Mouse (Mus musculus) forebrain, postnatal 0 days (tissue): ENCODE measurements at regions not wholly inside any gene's neighbourhood (a gene's known extent, or its start where the extent isn't known, plus 50 kb on each side); places are given as distances from the start of the nearest gene placed in this dataset.
A peak's percentile ranks its signal among the peaks of the same experiment; 100 is the strongest.

Experiments
- ATAC-seq: fragments of 200-750 bp; cut with Nextera tagmentation; 2 replicates; pipeline ENCODE4 v1.8.0; 2017; ENCODE audit warnings: mild to moderate bottlenecking, moderate library complexity
- DNase-seq: peaks from one replicate; pipeline ENCODE4 v3.0.0-alpha.2; 2015
- H3K27ac ChIP-seq: fragments of 300-500 bp; sonication (generic); 2 replicates; pipeline ENCODE4 v1.5.1; 2014; ENCODE audit warnings: low read depth, mild to moderate bottlenecking, antibody characterized with exemption, low read length, moderate library complexity, mixed read lengths
- H3K27me3 ChIP-seq: fragments of 300-500 bp; sonication (generic); 2 replicates; pipeline ENCODE4 v1.6.1; 2014; ENCODE audit warnings: mild to moderate bottlenecking, low read length, mixed read lengths; ENCODE audit not compliant: insufficient read depth
- H3K36me3 ChIP-seq: fragments of 300-500 bp; sonication (generic); 2 replicates; pipeline ENCODE4 v1.6.1; 2014; ENCODE audit warnings: mild to moderate bottlenecking, moderate library complexity; ENCODE audit not compliant: insufficient read depth
- H3K4me1 ChIP-seq: fragments of 300-500 bp; sonication (generic); 2 replicates; pipeline ENCODE4 v1.6.1; 2014; ENCODE audit warnings: antibody characterized with exemption; ENCODE audit not compliant: insufficient read depth
- H3K4me2 ChIP-seq: fragments of 300-500 bp; sonication (generic); 2 replicates; pipeline ENCODE4 v1.6.1; 2014; ENCODE audit warnings: low read depth, mild to moderate bottlenecking, moderate library complexity
- H3K4me3 ChIP-seq: fragments of 300-500 bp; sonication (generic); 2 replicates; pipeline ENCODE4 v1.5.1; 2014; ENCODE audit warnings: low read depth, low read length, mixed read lengths
- H3K9ac ChIP-seq: fragments of 300-500 bp; sonication (generic); 2 replicates; pipeline ENCODE4 v1.6.1; 2014; ENCODE audit warnings: mild to moderate bottlenecking
- H3K9me3 ChIP-seq: fragments of 300-500 bp; sonication (generic); 2 replicates; pipeline ENCODE4 v1.6.1; 2016; ENCODE audit warnings: low read length
- CTCF ChIP-seq: sonication (generic); IDR thresholded peaks from 2 replicates; pipeline ENCODE4 v1.5.1; 2016; ENCODE audit warnings: antibody characterized with exemption, control low read depth, low read depth
- WGBS: fragments of 180-500 bp; shearing (Covaris S2); extraction: QIAGEN DNeasy Blood & Tissue Kit; methylation state at CpG from one replicate; pipeline ENCODE4 v1.1.7; 2014; 5-methylcytosine and 5-hydroxymethylcytosine counted together

GRCm38 (mm10) chr7:133379373-133379772, 222.6 kb downstream of the Tex36 start:
- no peak for DNase-seq
- TF ChIP-seq CTCF = no peak
- H3K4me3 ChIP-seq = no peak overlapping the region

GRCm38 (mm10) chr7:133378338-133378737, 223.6 kb downstream of the Tex36 start:
- Histone ChIP-seq H3K9me3 (no peaks in the 10 kb centered on the region), H3K4me3 (no peak overlapping the region), H3K27ac (no peak overlapping the region), H3K9ac (no peak overlapping the region), H3K36me3 (no peaks in the 10 kb centered on the region), H3K4me2 (no peak overlapping the region), H3K4me1 (no peaks in the 10 kb centered on the region), H3K27me3 (no peaks in the 10 kb centered on the region)
- TF ChIP-seq CTCF = no peak
- ATAC-seq (no peak), DNase-seq (no peak)
- 94% methylated on average over 5 of the region's 5 CpGs for WGBS

More at GRCm38 (mm10) chr7:133379373-133379772, 222.6 kb downstream of the Tex36 start:
- WGBS = 67% methylated on average over 1 of the region's 1 CpGs
- Histone ChIP-seq H3K9me3 (no peaks in the 10 kb centered on the region), H3K4me1 (no peaks in the 10 kb centered on the region), H3K4me2 (no peak overlapping the region), H3K9ac (no peak overlapping the region), H3K36me3 (no peaks in the 10 kb centered on the region), H3K27ac (no peak overlapping the region), H3K27me3 (no peaks in the 10 kb centered on the region)
- no peak; the same call in 1 of the 2 replicates for ATAC-seq

GRCm38 (mm10) chr7:133376833-133377484, 225.0 kb downstream of the Tex36 start:
- Histone ChIP-seq H3K9ac (no peak overlapping the region), H3K4me3 (no peak overlapping the region), H3K27ac (no peak overlapping the region), H3K36me3 (no peaks in the 10 kb centered on the region), H3K9me3 (no peaks in the 10 kb centered on the region), H3K4me1 (no peaks in the 10 kb centered on the region), H3K4me2 (no peak overlapping the region), H3K27me3 (no peaks in the 10 kb centered on the region)
- TF ChIP-seq CTCF = no peak
- 57% methylated on average over 8 of the region's 8 CpGs for WGBS
- ATAC-seq = no peak
- no peak for DNase-seq

GRCm38 (mm10) chr7:133372695-133373094, 229.3 kb downstream of the Tex36 start:
- Histone ChIP-seq H3K36me3 (no peaks in the 10 kb centered on the region), H3K4me2 (no peak overlapping the region), H3K4me1 (no peaks in the 10 kb centered on the region), H3K4me3 (no peak overlapping the region), H3K27ac (no peak overlapping the region), H3K27me3 (no peaks in the 10 kb centered on the region), H3K9ac (no peak overlapping the region), H3K9me3 (no peaks in the 10 kb centered on the region)
- WGBS = 55% methylated on average over 2 of the region's 2 CpGs
- no peak for TF ChIP-seq CTCF
- DNase-seq (no peak), ATAC-seq (no peak)

DNA sequence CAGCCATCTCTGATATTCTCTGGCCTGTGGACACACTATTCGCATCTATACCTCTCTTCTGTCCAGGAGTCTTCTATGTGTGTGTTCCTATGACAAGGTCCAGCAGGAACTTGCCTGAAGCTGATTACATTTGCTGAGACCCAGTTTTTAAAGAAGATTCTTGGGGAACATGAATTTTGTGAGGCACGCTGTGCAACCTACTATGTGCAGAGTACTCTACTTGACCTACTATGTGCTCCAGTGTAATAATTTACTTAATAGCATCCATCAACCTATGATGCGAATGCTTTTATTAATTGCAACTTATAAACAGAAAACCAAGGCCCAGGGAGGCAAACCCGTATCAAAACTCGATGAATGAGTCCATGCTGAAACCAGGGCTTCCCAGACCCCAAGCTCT, 231.4 kb downstream of the Tex36 start:
- Histone ChIP-seq H3K4me2 (no peak overlapping the region), H3K27me3 (no peaks in the 10 kb centered on the region), H3K4me1 (no peaks in the 10 kb centered on the region), H3K36me3 (no peaks in the 10 kb centered on the region), H3K9me3 (no peaks in the 10 kb centered on the region), H3K9ac (no peak overlapping the region), H3K27ac (no peak overlapping the region), H3K4me3 (no peak overlapping the region)
- WGBS = 93% methylated on average over 5 of the region's 5 CpGs
- no peak for DNase-seq
- ATAC-seq = no peak
- TF ChIP-seq CTCF = no peak

DNA sequence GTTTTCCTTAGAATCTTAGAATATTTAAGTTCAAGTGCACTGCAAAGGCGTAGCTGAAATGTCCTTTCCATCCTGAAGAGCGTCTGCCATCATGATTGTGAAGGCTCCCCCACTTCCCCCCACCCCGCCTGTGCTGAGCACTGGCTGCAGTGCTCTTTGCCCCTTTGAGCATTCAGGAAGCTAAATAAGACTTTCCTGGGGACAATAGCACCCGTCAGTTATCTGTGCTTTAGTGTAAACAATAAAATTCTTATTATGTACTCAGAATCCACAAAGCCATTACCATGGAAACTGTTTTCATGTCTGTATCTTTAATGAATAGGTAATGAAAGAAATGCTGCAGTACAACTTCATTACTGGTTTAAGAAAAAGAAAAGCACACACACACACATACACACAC, 237.4 kb downstream of the Tex36 start:
- ATAC-seq = peak; percentile 58; the same call in 1 of the 2 replicates
- 15% methylated on average over 4 of the region's 4 CpGs for WGBS
- TF ChIP-seq CTCF = no peak
- H3K4me1 ChIP-seq = no peaks in the 10 kb centered on the region
- H3K27me3 ChIP-seq = no peaks in the 10 kb centered on the region
- H3K27ac ChIP-seq = no peak overlapping the region
- no peak overlapping the region for H3K4me3 ChIP-seq
- DNase-seq = peak; percentile 36
- no peak overlapping the region for H3K9ac ChIP-seq
- no peaks in the 10 kb centered on the region for H3K9me3 ChIP-seq
- H3K36me3 ChIP-seq = no peaks in the 10 kb centered on the region
- H3K4me2 ChIP-seq = no peak overlapping the region

GRCm38 (mm10) chr7:133328717-133329116, 204.6 kb upstream of the Ctbp2 start:
- no peak for DNase-seq
- TF ChIP-seq CTCF = no peak
- H3K4me1 ChIP-seq = no peaks in the 10 kb centered on the region
- WGBS = 70% methylated on average over 3 of the region's 3 CpGs
- H3K27ac ChIP-seq = no peak overlapping the region
- no peak overlapping the region for H3K4me3 ChIP-seq
- H3K9ac ChIP-seq = no peak overlapping the region
- no peaks in the 10 kb centered on the region for H3K9me3 ChIP-seq
- H3K36me3 ChIP-seq = no peaks in the 10 kb centered on the region
- no peak overlapping the region for H3K4me2 ChIP-seq
- H3K27me3 ChIP-seq = no peaks in the 10 kb centered on the region
- no peak for ATAC-seq
